ENCODE assay signal across 8 mouse cellular contexts in genomic region chr10:117147463-117148360, GRCm38 (mm10). TPM values are rescaled to one million over a fixed set of nuclear protein-coding genes. Genes with fewer than 3 reads are reported as not detected.
A peak's percentile ranks its signal among the peaks of the same experiment; 100 is the strongest.
DNase-seq lines count a peak whose midpoint lies in the region; ATAC-seq and TF ChIP-seq lines count a peak whose summit lies in the region.

No protein-coding gene starts in this region.

- TF ChIP-seq POLR2A in ES-Bruce4 (IDR thresholded peaks at IDR 0.05; ENCODE audit: insufficient read depth, low read length), result no peak
- TF ChIP-seq POLR2A in liver, adult 2 months (IDR thresholded peaks at IDR 0.05; ENCODE audit: extremely low read depth, insufficient read depth, low read length), result no peak

- TF ChIP-seq CTCF in ES-Bruce4 (IDR thresholded peaks at IDR 0.05; ENCODE audit: low read depth, low read length), result no peak
- TF ChIP-seq CTCF in liver, adult 2 months (IDR thresholded peaks at IDR 0.05; ENCODE audit: low read depth, low read length), result no peak

- intact Hi-C loops in heart, postnatal 25 days (cut with DNase I), result loop anchor here (2.0 to 5.0 kb wide), 3 partner anchors 40 to 195 kb away; partner anchors contain the start of gene Rab3ip

- no peaks in the 10 kb centered on the region for H3K36me3 ChIP-seq in ES-Bruce4 (ENCODE audit: control insufficient read depth, insufficient read depth, low read length, poor library complexity, severe bottlenecking)
- no peaks in the 10 kb centered on the region for H3K36me3 ChIP-seq in embryonic facial prominence, embryonic 11.5 days (replicated peaks; ENCODE audit: control insufficient read depth, insufficient read depth, low read depth, low read length)
- 0 out of 2 replicates have a peak, but pooled peaks cover 3% of the 10 kb centered on the region for H3K36me3 ChIP-seq in hindbrain, embryonic 10.5 days
- no peaks in the 10 kb centered on the region for H3K36me3 ChIP-seq in liver, adult 2 months (ENCODE audit: control insufficient read depth, insufficient read depth, low read length)

- no peak for TF ChIP-seq EP300 in ES-Bruce4 (IDR thresholded peaks at IDR 0.05; ENCODE audit: insufficient read depth, low read depth, low read length)

- under 1% methylated on average over 70 of the region's 72 CpGs for WGBS in embryonic facial prominence, embryonic 11.5 days
- WGBS in hindbrain, embryonic 10.5 days, result under 1% methylated on average over 72 of the region's 72 CpGs
- WGBS in liver, adult 2 months, result under 1% methylated on average over 72 of the region's 72 CpGs

- H3K27ac ChIP-seq in ES-Bruce4 (ENCODE audit: insufficient read depth, low read length), result no peak overlapping the region
- peak overlapping the region; percentile 78 for H3K27ac ChIP-seq in embryonic facial prominence, embryonic 11.5 days (replicated peaks; ENCODE audit: low read depth, low read length)
- peak overlapping the region; percentile 97 for H3K27ac ChIP-seq in hindbrain, embryonic 10.5 days
- peak overlapping the region; percentile 85 for H3K27ac ChIP-seq in liver, adult 2 months (replicated peaks; ENCODE audit: insufficient read depth, low read depth, low read length)

- H3K4me1 ChIP-seq in ES-Bruce4 (ENCODE audit: control insufficient read depth, insufficient read depth, low read length), result peaks cover 3% of the 10 kb centered on the region
- no peaks in the 10 kb centered on the region for H3K4me1 ChIP-seq in embryonic facial prominence, embryonic 11.5 days (ENCODE audit: control insufficient read depth, insufficient read depth, low read length)
- peaks cover 61% of the 10 kb centered on the region for H3K4me1 ChIP-seq in hindbrain, embryonic 10.5 days (replicated peaks)
- peaks cover 26% of the 10 kb centered on the region for H3K4me1 ChIP-seq in liver, adult 2 months (ENCODE audit: control insufficient read depth, insufficient read depth, low read length)

- no peaks in the 10 kb centered on the region for H3K9me3 ChIP-seq in ES-Bruce4 (replicated peaks; ENCODE audit: control insufficient read depth, insufficient read depth, low read length, poor library complexity, severe bottlenecking)
- no peaks in the 10 kb centered on the region for H3K9me3 ChIP-seq in embryonic facial prominence, embryonic 11.5 days (replicated peaks; ENCODE audit: control insufficient read depth, low read length)
- no peaks in the 10 kb centered on the region for H3K9me3 ChIP-seq in hindbrain, embryonic 10.5 days

- H3K4me3 ChIP-seq in ES-Bruce4 (ENCODE audit: low read depth, low read length), result peak overlapping the region; percentile 98
- peak overlapping the region; percentile 99 for H3K4me3 ChIP-seq in embryonic facial prominence, embryonic 11.5 days (ENCODE audit: low read depth, low read length)
- H3K4me3 ChIP-seq in hindbrain, embryonic 10.5 days, result peak overlapping the region; percentile 97
- peak overlapping the region; percentile 95 for H3K4me3 ChIP-seq in liver, adult 2 months (ENCODE audit: insufficient read depth, low read depth, low read length)

- H3K9ac ChIP-seq in ES-Bruce4 (ENCODE audit: low read depth, poor library complexity, severe bottlenecking), result peak overlapping the region; percentile 93
- peak overlapping the region; percentile 81 for H3K9ac ChIP-seq in embryonic facial prominence, embryonic 11.5 days (replicated peaks; ENCODE audit: low read length)
- H3K9ac ChIP-seq in liver, adult 2 months (ENCODE audit: low read depth, low read length), result peak overlapping the region; percentile 99

- peak overlapping the region; percentile 76 for H3K4me2 ChIP-seq in embryonic facial prominence, embryonic 11.5 days (ENCODE audit: low read depth, low read length)

- H3K79me2 ChIP-seq in liver, adult 2 months (ENCODE audit: control insufficient read depth, insufficient read depth, low read length), result peaks cover 24% of the 10 kb centered on the region

- peak; percentile 35 to 58 for DNase-seq in heart, adult 18-20 months
- no peak for DNase-seq in heart, postnatal 25 days (ENCODE audit: low spot score)
- peak; percentile 26 for DNase-seq in embryonic facial prominence, embryonic 11.5 days (ENCODE audit: low spot score)
- peak; percentile 46 for DNase-seq in hindbrain, embryonic 10.5 days (ENCODE audit: low spot score)
- peak; percentile 31 for DNase-seq in liver, adult 2 months (ENCODE audit: extremely low read depth, low read depth, low spot score)
- peak; percentile 53 for DNase-seq in neural tube, embryonic 10.5 days (ENCODE audit: extremely low spot score, low spot score)
- DNase-seq in left cerebral cortex, adult 18-20 months (ENCODE audit: low spot score in 2 of 2), result no peak

- ATAC-seq in embryonic facial prominence, embryonic 11.5 days (replicated peaks; ENCODE audit: insufficient number of reproducible peaks, low FRiP score, low TSS enrichment, low read depth), result peak; percentile 60

- no peaks in the 10 kb centered on the region for H3K27me3 ChIP-seq in ES-Bruce4 (ENCODE audit: control insufficient read depth, insufficient read depth, low read length, poor library complexity, severe bottlenecking)
- H3K27me3 ChIP-seq in embryonic facial prominence, embryonic 11.5 days (ENCODE audit: control insufficient read depth, insufficient read depth, low read length), result no peaks in the 10 kb centered on the region
- H3K27me3 ChIP-seq in hindbrain, embryonic 10.5 days (ENCODE audit: insufficient read depth, poor library complexity, severe bottlenecking), result peaks cover 29% of the 10 kb centered on the region
- no peaks in the 10 kb centered on the region for H3K27me3 ChIP-seq in liver, adult 2 months (ENCODE audit: control insufficient read depth, insufficient read depth, low read length)

RNA-seq across cellular contexts. Expression of gene Frs2, which starts 0.6 kb away (rescaled TPM):
- 10 to 100 TPM; 15.3 to 16.4 TPM for total RNA-seq in heart, adult 18-20 months (2021)
- total RNA-seq in heart, postnatal 25 days (2021), result 10 to 100 TPM; 16.3 to 17.1 TPM
- polyA plus RNA-seq in ES-Bruce4 (2011; ENCODE audit: insufficient read depth, insufficient read length, low read depth, missing spikeins), result 43.3 and 49.0 TPM in 2 replicates
- 25.5 and 28.2 TPM in 2 replicates for polyA plus RNA-seq in embryonic facial prominence, embryonic 11.5 days (2014; fragmentation: Nextera tagmentation; extraction: Ambion mirVana)
- 19.8 and 21.4 TPM in 2 replicates for polyA plus RNA-seq in hindbrain, embryonic 10.5 days (2016; fragmentation: Nextera tagmentation; extraction: Ambion mirVana)
- total RNA-seq in liver, adult 2 months (2014; rRNA removed), result 11.1 and 15.2 TPM in 2 replicates
- 6.0 and 7.4 TPM in 2 replicates for polyA plus RNA-seq in liver, adult 2 months (2012; rRNA removed)
- 10 to 100 TPM; 34.9 to 36.5 TPM for total RNA-seq in left cerebral cortex, adult 18-20 months (2021)

Comparison
In these comparisons a context has a peak if more than half of its experiments do, and no peak if none do; other contexts are left out.
1. DNase-seq: peak in heart, adult 18-20 months (2 of 2), embryonic facial prominence, embryonic 11.5 days (single experiment), hindbrain, embryonic 10.5 days (single experiment), liver, adult 2 months (single experiment) and neural tube, embryonic 10.5 days (single experiment); none in heart, postnatal 25 days (single experiment) and left cerebral cortex, adult 18-20 months (0 of 2).
2. Peak in every context shown above with its lines, with median percentiles within 50 percentile points of each other: H3K4me3 ChIP-seq and H3K9ac ChIP-seq.